Mouse (Mus musculus) brain, embryonic 14.5 days (tissue): Measurements from ENCODE around the gene Gtf2a1. TPM values are rescaled to one million over a fixed set of nuclear protein-coding genes. Genes with fewer than 3 reads are reported as not detected.

Source experiments
- DNase-seq: peaks from one replicate; pipeline ENCODE4 v3.0.0-alpha.2; 2011; ENCODE audit warnings: low read depth
- CTCF ChIP-seq: fragments of 200-500 bp; IDR thresholded peaks from 2 replicates; pipeline ENCODE4 v1.5.1; 2012; ENCODE audit warnings: inconsistent platforms, mild to moderate bottlenecking, moderate library complexity, borderline replicate concordance; ENCODE audit not compliant: insufficient read depth, insufficient read length; ENCODE audit errors: extremely low read depth
- POLR2A ChIP-seq: fragments of 200-500 bp; IDR thresholded peaks from 2 replicates; pipeline ENCODE4 v1.6.1; 2012; ENCODE audit warnings: mild to moderate bottlenecking, inconsistent platforms, borderline replicate concordance; ENCODE audit not compliant: poor library complexity, insufficient read depth, insufficient read length, severe bottlenecking; ENCODE audit errors: extremely low read depth
- polyA plus RNA-seq: library from polyadenylated mRNA; depleted of rRNA; stranded (reverse); fragments of >200 nt; gene quantifications from 2 replicates; pipeline ENCODE4 v1.2.3, GENCODE M21; 2012; rRNA removed

Gene Gtf2a1
- polyA plus RNA-seq, 1 experiment, result 35.5 TPM

GRCm38 (mm10) chr12:91513980-91514379 is 76.3 kb downstream of the Gtf2a1 start:
- TF ChIP-seq CTCF (no peak), POLR2A (no peak)
- DNase-seq, result no peak

GRCm38 (mm10) chr12:91511766-91512165 is 78.5 kb downstream of the Gtf2a1 start:
- DNase-seq, result peak; percentile 63
- TF ChIP-seq POLR2A, result no peak
- TF ChIP-seq CTCF, result no peak

Other genes with a start within 250 kb of the Gtf2a1 start
- 4.7 and 5.3 TPM in 2 replicates for gene Cep128, start 206.1 kb downstream of the Gtf2a1 start, polyA plus RNA-seq
- 0.35 and 0.41 TPM in 2 replicates for gene Tshr, start 205.9 kb downstream of the Gtf2a1 start, polyA plus RNA-seq
- gene Ston2, start 197.9 kb upstream of the Gtf2a1 start, polyA plus RNA-seq, result 7.8 and 9.0 TPM in 2 replicates